Mouse (Mus musculus): Measurements from ENCODE around the gene Fam120a.
A peak's percentile ranks its signal among the peaks of the same experiment; 100 is the strongest.

Gene Fam120a

DNA sequence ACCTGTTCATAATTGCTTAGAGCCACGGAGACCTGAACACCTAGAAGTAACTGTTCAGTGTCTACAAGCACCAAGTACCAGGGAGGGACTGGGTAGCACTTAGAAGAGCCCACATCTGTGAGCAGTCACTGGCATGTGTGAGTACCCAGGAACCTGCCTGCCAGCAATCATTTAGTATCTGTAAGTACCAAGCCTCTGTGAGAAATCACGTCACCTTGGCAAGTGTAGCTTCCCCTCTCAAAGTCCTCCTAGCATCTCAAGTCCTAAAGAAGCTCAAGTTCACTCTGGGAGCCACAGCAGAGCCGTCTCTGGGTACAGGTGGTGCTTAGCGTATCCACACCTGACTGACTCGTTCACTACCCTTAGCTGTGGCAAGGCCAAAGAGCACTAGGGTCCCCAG lies 116.1 kb downstream of the Fam120a start:
- DNase-seq: no peak

DNA sequence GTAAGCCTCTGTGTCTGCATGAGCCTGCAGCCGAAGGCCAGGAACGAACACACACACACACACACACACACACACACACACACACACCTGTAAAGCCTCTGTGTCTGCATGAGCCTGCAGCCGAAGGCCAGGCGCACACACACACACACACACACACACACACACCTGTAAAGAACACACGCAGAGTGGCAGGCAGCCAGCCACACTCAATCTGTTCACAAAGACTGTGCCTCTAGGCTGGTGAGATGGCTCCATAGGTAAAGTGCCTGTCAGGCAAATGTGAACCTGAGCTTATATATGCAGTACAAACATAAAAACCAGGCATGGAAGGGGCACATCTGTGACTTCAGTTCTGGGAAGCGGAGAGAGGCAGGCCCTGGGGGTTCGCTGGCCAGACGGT lies 117.0 kb downstream of the Fam120a start:
- DNase-seq: no peak

DNA sequence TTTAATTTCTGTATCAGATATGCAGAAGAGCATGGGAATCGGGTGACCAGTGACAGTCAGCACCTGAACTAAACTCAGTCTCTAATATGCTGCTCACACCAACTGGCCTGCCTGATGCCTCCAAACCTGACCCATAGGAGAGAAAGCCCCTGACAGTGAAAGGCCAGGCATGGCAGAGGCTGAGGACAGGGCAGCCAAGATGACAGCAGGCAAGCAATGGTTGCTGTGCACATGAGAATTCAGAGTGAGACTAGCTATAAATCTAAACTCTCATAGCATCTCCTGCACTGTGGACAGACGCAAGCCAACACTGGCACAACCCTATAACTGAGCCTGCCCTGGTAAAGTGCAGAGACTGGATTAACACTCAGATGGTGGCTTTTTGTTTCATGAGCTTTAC lies 117.5 kb downstream of the Fam120a start:
- DNase-seq: no peak

DNA sequence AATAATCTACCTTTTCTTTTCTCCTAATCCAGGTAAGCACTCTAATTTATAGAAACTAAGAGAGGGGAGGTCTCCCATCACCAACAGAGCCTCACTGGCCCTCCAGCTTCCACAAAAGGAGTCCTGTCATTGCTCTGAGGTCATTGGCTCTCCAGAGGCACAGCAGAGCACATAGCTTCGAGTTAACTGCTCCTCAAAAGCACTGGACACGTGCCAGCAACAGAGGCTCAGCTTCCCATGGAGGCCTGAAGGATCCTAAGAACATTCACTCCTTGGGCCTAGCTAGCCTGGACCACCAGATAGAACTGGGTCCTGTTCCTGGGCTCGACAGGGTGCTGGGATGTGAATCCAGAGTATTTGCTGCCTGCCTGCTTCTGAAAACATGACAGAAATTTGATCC lies 118.7 kb downstream of the Fam120a start:
- no peak for DNase-seq

DNA sequence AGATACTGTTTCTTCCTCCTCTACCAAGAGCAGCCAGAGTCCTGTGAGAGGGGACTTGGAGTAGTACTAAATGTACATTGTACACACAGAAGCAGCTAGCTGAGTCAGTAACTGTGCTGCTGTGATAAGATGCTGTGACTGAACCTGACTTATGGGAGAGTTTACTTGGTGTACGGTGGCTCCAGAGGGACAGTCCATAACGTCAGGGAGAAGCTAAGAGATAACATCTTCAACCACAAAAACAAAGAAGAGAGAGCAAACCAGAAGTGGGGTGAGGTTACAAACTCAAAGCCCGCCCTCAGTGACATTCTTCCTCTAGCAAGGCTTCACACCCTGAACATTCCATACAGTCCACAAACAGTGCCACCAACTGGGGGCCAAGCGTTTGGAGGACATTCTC lies 122.5 kb downstream of the Fam120a start:
- DNase-seq: peak; percentile 53

DNA sequence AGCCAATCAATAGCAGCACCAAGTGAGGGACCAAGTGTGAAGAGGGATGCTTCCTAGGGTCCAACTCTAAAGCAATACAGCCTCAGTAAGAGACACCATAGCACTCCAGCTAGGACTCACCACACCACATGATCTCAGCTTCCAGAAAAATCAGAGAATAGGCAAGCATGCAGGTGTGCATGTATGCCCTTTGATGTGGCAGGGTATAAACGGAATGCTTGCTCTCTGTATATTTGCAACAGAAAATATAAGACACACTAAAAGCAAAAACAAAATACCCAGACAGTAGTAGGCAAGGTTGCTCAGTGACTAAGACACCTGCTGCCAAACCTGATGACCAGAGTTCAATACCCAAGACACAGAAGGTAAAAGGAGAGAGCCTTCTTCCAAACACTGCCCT lies 124.3 kb downstream of the Fam120a start:
- no peak for DNase-seq

DNA sequence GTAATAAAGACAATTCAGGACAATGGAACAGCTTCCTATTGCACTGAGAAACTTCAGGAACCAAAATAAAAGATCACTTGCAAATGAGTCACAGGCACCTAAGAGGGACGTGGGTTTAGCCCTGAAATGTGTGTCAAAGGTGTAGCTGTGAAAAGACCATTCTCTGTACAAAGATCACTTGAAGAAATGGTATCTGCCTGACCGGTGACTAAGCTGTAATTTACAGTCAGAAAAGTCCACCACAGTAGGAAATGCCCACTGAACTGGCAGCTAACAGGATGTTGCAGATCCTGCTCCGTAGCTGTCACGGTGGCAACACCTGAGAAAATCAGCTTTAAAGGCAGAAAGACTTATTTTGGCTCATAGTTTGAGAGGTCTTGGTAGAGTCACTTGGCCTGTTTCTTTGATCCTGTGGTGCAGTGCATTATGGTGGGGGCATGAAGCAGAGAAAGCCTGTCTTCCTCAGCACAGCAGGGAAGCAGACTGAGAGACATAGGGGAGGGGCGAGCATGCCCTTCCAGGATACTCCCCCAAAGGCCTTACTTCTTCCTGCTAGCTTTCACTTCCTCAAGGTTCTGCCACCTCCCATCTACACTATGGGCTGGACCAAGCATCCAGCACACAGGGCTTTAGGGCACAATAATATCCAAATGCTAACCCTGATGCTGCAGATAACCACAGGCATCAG lies 125.8 kb downstream of the Fam120a start:
- no peak for DNase-seq

DNA sequence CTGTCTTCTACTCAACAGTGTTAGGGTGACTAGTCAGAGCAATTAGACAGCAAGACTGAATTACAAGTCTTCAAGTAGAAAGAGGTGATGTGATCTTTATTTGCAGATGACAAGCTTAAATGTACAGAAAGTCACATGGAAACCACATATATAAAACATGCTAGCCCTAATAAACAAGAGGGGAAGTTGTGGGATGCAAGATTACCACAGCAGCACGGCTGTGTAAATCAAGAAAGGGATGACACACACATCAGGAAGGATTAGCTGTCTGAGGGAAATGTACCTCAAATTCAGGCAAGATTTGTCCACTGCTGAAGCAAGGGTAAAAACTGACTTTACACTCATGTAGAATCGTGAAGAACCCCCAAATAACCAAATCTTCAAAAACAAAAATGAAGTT lies 129.5 kb downstream of the Fam120a start:
- DNase-seq: no peak

DNA sequence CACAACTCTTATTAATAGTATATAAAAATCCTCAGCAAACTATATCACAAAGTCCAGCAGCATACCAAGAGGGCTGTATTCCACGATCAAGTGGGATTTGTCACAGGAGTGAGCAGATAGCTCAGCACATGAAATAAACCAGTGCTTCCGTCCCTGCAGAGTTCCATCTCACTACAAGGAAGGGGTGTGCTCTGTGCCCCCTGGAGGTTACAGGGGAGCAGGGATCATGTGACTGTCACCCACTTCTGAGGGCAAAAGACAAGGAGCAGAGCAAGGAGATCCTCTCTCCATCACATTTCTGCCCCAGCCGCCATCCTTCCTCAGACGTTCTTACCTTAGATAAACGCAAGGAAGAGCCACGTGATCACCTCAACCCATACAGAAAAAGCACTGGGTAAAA lies 130.3 kb downstream of the Fam120a start:
- no peak for DNase-seq

DNA sequence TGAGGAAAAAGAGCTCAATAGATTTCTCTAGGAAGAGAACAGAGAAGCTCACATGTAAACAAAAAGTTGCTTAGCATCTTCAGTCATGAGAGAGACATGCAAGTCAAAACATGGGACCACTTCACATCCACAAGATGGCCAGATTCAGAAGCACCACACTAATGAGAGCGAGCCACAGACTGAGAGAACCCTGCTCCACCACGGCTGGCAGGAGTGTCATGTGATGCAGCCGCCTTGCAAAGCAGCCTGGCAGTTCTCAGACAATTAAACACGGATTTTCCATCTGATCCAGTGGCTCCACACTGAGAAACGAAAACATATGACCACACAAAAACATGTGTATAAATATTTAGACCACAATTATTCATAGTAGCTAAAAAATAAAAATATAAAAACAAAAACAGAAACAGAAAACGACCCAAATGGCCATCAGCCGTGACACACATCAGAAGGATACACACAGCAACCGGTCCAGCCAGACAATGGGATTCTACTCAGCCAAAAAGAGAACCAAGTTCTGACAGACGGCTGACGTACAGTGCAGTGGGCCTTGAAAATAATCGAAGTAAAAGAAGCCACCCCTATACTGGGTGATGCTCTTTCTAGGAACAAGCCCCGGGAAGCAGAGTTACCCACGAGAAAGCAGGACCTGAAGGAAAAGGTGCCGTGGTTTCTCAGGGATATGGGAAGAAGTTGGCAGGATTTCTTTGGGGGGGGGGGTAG lies 137.1 kb downstream of the Fam120a start:
- no peak for DNase-seq

DNA sequence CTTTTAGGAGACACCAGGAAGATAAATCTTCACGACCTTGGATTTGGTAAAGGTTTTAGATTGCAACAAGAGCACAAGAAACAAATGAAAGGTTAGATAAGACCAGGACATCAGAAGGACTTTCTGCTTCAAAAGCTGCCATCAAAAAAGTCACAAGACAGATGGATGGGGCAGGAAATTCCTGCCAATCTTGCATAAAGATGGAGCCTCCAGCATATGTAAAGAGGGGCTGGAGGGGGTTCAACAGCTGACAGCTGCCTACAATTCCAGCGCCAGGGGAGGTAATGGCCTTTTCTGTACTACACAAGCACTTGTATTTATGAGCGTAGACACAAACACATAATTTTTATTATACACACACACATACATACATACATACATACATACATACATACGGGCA lies 138.0 kb downstream of the Fam120a start:
- no peak for DNase-seq
